Mouse (Mus musculus) right cerebral cortex, postnatal 4 days (tissue): ENCODE results near the gene Resf1.
"Not testable (repeated sequence)": the region's sequence is repeated elsewhere in the genome, so short reads cannot be mapped to it uniquely, and the experiment has no call there.

ENCODE experiments used
- DNase-seq: peaks from one replicate; pipeline ENCODE4 v3.0.0-alpha.2; 2022

Resf1 gene

DNA sequence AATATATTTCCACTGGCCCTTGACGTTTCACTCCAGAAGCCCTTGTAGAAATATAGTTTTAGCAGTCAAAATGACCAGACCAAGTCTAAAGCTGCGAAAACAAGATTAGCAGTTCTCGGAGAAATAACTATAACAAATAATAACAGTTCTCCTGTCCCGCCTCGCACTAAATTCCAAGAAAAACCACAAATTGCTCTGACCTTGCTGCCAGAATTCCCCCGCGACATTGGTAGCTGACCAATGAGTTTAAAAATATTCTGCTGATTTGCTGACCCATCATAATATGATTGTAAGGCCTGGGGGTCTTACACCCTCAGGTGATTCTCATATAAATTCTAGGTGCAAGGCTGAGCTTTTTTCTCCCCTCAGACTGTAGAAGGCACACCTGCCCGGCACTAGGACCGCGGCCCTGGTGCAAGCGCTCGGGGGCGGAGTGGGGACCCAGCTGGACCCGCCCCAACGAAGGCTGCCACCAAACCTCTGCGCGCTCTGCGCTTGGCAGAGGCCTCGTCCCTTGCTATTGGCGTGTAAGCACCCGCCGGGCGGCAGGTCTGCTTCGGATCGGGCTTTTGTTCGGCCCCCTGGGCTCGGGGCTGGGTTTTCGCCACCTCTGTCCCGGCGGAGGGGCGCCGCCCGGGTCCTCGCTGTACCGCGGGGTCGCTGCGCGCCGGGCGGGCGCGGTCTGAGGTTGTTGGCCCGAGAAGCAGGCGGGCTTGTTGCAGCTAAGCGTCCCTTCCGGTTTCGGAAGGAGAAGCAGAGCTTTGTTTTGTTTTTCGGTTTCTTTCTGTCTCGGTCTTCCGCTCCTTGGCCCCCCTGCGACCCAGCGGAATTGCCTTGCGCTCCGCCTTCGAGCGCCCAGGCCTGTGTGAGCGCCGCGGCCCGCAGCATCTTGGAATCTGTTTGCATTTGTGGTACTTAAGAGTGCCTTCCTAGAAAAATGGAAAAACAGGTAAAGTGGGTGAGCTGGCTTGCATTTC, at the start of gene Resf1:
Resf1 (plus strand) TSS at position 459 of the 977 bp plus-strand sequence.
- DNase-seq = peak; percentile 89

GRCm38 (mm10) chr6:149260801-149261239, 48.4 kb upstream of the Resf1 start:
- DNase-seq = no peak

GRCm38 (mm10) chr6:149267951-149268350, 41.3 kb upstream of the Resf1 start:
- no peak for DNase-seq

- no peak for DNase-seq
These were observed 30.9 kb upstream of the Resf1 start for GRCm38 (mm10) chr6:149278248-149278731.

GRCm38 (mm10) chr6:149278866-149279265, 30.3 kb upstream of the Resf1 start:
- no peak for DNase-seq

- DNase-seq = no peak
These were observed 28.7 kb upstream of the Resf1 start for GRCm38 (mm10) chr6:149280511-149280910.

DNA sequence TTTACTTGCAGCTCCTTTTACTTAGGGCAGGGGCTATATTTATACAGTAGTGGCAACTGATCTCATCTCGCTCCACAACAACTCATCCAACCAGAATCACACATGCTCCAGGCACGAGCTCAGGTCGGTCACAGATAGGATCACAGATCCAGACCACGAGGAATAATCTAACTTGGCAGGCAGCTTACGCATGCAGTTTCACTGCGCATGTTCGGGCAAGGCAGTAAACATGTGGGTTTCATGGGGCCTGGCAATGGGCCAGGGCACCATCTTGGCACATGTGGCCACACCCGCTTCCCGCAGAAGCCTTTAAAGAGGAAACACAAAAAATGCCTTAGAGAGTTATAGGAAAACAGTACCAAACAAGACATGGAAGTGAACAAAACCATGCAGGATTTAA, 21.0 kb upstream of the Resf1 start:
- not testable (repeated sequence) for DNase-seq

DNA sequence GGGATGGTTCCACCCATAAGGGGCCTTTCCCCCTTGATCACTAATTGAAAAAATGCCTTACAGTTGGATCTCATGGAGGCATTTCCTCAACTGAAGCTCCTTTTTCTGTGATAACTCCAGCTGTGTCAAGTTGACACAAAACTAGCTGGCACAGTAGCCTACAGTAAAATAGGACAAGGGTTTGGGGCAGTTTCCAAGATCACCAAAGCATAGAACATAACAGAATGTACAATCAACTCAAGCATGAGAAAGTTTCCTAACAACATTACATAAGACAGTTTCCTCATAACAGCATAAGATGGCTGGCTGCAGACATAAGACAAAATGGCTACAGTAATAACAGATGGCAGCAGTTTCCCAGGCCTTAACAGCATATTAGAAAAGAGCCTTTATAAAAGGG, 6.0 kb upstream of the Resf1 start:
- not testable (repeated sequence) for DNase-seq

- DNase-seq = no peak
These were observed 2.1 kb upstream of the Resf1 start for GRCm38 (mm10) chr6:149307092-149307491.

GRCm38 (mm10) chr6:149307801-149308200, 1.4 kb upstream of the Resf1 start:
- no peak for DNase-seq

DNA sequence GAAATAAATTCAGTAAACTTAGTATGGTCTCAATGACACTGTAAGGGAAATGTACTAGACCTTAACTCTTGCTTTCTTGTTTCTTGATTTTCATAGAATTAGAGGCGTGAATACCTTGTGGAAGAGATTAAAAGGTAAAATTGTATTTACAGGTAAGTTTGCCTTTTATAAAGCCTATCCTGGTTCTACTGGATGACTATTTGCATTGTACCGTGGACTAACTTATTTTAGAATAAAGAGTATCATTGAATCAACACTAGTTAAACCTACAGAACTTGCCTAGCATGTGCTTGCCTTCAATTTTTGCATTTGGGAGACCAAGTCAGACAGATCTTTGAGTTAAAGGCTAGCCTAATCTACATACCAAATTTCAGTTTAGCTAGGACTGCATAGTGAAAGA, 1.0 kb downstream of the Resf1 start:
- DNase-seq = no peak

GRCm38 (mm10) chr6:149311044-149311443, 1.8 kb downstream of the Resf1 start:
- no peak for DNase-seq

DNA sequence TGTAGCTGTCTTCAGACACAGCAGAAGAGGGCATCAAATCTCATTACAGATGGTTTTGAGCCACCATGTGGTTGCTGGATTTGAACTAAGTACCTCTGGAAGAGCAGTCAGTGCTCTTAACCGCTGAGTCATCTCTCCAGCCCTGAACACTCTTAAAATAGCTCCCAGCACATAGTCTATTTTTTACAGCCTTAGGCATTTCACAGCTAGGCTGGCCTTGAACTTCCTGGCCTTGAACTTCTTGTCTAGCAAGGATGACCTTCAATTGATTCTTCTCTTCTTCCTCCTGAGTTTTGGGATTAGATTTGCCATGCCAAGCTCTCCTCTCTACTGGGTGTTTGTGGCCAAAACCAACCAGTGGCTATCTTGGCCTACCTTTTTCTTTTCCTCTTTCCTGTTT, 2.6 kb downstream of the Resf1 start:
- no peak for DNase-seq

DNA sequence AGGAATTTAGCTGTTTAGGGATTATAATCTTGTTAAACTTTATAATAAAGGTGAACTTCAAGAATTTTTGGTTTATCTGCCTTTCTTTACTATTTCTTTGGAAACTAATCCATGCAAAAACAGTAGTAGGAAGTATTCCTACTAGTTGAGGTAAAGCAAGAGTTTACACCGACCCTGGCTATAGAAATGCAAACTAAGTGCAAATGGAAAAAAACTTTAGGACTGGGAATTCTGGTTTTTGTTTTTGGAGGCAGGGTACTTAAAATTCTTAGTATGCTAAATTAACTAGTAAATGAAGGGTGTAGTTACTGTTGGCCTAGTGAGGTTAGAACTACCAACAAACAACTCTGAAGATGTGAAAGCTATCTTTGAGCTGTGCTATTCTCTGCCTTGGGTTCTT, 3.0 kb downstream of the Resf1 start:
- no peak for DNase-seq

DNA sequence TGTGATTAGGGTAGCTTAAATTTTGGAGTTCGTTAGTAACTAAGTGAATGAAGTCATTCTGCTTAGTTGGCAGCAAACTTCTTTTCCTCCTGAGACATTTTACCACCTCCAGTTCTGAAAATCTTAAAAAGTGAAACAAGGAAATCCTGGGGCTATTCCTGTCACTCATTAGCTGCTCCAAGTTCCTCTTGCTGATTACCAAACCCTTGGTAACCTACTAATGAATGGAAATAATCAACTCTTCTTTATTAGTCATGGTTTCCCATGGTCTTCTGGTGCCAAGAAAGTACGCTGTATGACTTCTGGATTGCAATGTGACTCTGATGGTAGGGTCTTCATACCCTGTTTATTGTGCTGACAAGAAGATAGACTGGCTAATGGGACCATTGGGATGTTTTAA, 5.7 kb downstream of the Resf1 start:
- no peak for DNase-seq

DNA sequence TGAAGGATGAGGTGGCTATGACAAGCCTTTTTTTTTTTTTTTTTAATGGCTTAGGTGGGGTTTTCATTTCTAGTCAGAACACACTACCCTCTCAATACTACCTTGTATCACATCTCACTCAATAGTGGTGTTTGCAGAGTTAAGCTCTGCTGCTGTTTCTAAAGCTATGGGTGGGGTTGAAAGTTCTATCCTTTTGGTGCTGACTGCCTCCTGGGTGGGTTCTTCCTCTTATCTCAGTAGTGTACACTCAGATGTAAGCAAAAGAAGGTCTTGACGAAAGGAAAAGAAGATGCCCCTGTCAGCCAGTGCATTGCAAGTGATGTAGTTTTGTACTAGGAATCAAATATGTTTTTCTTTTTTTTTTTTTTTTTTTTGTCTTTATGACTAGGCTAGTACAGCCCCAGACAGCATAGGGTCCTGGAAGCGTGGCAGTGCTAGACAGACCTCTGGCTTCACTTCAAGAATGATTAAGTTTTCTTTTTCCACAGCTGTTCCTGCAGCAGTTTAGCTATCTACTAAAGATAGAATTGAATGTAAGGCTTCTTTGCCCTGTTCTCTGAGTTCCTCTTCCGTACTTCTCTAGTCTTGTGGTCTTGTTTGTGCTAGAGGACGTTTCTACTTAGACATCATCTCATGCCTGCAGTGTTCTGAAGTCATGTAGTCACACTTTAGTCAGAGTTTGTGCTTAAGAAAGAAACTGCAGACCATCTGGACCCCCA, 14.5 kb downstream of the Resf1 start:
- DNase-seq = no peak

DNA sequence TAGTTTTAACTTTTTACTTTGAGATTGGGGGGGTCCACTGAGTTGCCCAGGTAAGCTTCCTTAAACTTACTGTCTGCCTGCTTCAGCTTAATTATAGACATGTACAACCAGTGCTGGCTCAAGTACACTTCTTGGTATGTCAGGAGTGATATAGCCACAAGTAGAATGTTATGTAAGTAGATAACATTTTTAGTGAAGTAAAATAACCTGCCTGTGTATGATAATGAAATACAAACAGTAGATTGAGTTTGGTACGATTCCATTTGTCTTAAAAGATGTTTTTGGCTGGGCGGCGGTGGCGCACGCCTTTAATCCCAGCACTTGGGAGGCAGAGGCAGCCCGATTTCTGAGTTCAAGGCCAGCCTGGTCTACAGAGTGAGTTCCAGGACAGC, 15.0 kb downstream of the Resf1 start:
- no peak for DNase-seq

DNA sequence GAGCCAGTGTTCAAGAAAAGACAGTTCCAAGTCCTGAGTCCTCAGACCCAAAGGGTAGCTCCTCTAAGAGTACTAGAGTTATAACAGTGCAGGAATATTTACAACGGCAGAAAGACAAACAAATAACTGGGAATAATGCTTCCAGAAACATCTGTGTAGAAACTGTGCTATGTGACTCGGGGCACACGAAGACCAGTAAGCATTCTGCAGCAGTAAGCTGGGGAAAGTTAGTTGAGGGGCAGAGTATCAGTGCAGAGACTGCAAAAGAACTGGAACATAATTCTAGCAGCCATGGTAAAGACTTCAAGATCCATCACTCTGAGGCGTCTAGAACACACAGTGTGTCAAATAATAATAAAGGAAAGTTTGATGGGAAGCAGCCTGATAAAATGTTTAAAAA, 19.9 kb downstream of the Resf1 start:
- DNase-seq = no peak

- no peak for DNase-seq
These were observed 21.1 kb downstream of the Resf1 start for GRCm38 (mm10) chr6:149330332-149330731.

DNA sequence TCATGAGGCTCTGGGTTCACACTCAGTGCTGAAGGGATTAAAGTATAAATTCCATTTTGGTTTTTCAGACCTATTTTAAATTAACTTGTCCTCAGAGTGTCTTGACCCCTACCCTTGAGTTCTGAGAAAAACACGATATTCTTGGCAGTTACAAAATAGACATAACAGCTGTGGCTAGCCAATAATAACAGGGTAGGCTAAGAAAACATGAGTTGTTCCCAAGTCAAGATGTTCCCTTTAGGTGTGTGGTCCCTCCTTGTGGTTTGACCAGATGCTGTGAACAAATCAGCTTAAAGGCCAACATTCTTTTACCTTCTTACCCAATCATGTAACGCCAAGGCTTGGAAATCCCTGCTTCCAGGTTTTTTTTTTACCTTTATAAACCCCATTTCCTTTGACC, 23.8 kb downstream of the Resf1 start:
- DNase-seq = no peak

GRCm38 (mm10) chr6:149337990-149338389, 28.8 kb downstream of the Resf1 start:
- no peak for DNase-seq

- DNase-seq = no peak
These were observed 29.4 kb downstream of the Resf1 start for GRCm38 (mm10) chr6:149338622-149339021.

GRCm38 (mm10) chr6:149343802-149344201, 34.6 kb downstream of the Resf1 start:
- no peak for DNase-seq

GRCm38 (mm10) chr6:149344372-149344771, 35.2 kb downstream of the Resf1 start:
- no peak for DNase-seq
